Mouse (Mus musculus): ENCODE data around the gene Uhrf2. TPM values are rescaled to one million over a fixed set of nuclear protein-coding genes. Genes with fewer than 3 reads are reported as not detected.

Gene Uhrf2
- total RNA-seq, 2 experiments from 2014 or later, result 29.7 to 34.7 TPM

GRCm38 (mm10) chr19:30118344-30119312, 88.3 kb downstream of the Uhrf2 start:
- DNase-seq (ENCODE audit: low spot score in 2 of 2), result no peak

DNA sequence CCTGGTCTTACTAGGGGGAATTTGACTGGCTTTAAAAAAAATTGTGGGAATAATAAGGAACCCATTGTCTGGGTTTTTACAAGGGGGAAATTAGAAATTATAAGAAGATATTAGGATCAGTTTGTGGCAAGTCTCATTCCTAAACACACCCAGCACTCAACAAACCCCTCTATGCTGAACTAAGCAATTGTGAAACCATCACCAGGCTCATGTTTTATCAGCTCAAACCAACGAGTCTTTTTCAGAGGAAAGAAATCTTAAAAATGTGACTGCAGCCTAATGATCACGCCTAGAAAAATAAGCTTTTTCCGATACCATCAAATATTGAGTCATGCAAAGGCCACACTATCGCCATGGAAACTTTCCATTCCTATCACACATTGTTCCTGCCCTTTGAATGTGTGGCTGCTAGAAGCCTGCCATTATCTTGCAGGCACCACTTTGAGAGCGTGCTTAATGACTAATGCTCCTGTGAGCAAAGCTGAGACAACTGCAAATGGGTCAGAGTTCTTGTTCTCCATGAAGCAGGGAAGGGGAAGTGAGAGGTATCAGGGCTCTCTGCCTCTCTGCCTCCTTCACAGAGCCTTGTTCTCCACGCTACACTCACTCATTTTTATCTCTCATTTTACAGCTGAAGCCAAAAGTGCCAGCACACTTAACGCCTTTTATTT, 94.8 kb downstream of the Uhrf2 start:
- DNase-seq (ENCODE audit: low spot score in 2 of 2), result no peak

- no peak for DNase-seq (ENCODE audit: low spot score in 2 of 2)
Measured at GRCm38 (mm10) chr19:30125670-30126059, 95.4 kb downstream of the Uhrf2 start.

DNA sequence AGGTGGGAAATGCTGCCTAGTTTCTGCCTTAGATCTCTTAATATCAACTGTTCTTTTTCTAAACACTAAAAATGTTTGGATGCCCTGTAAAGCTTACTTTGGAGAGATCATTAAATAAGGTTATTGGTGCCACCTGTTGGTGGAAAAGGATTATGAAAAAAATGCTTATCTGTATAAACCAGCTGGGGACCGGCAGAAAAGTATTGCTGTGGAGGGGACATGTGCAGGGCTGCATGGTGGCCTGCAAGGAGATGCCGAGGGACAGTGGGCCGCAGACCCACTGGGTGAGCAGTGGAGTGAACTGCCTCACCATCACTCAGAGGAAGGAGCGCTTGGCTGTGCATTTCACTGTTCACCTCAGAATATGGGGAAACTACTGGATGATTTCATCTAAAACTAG, 97.9 kb downstream of the Uhrf2 start:
- DNase-seq (ENCODE audit: low spot score in 2 of 2), result no peak

DNA sequence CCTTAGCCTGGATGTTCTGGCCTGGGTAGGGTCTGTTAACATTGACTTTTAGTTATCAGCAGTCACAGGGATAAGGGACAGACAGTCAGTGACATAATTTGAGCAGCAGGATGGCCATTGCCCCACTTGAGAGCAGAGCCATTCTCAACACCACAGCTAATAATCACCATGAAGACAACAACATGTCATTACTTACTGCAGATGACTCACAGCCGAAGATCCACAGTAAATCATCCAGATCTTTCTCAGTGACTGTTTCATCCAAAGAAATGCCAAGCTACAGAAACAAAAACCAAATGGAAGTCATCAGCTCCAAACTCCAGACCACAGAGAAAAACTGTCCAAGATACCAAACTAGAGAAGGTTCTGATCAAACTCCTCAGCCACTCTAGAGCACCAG, 106.0 kb downstream of the Uhrf2 start:
- no peak for DNase-seq (ENCODE audit: low spot score in 2 of 2)

Other genes with a start within 250 kb of the Uhrf2 start
- 10 to 100 TPM; 19.2 to 22.3 TPM for gene 9930021J03Rik, start 224.5 kb upstream of the Uhrf2 start, total RNA-seq (2021)
- 10 to 100 TPM; 10.2 to 12.4 TPM for gene Ranbp6, start 217.5 kb upstream of the Uhrf2 start, total RNA-seq (2021)
- gene Il33, start 105.4 kb upstream of the Uhrf2 start, total RNA-seq (2021), result 10 to 100 TPM in 1 of 2 experiments, 1 to 10 TPM in 1; 5.2 to 12.2 TPM
- gene Trpd52l3, start 26.7 kb upstream of the Uhrf2 start, total RNA-seq (2021), result not detected
- gene Gldc, start 144.9 kb downstream of the Uhrf2 start, total RNA-seq (2021), result under 1 TPM; 0.42 to 0.44 TPM
- gene Mbl2, start 202.4 kb downstream of the Uhrf2 start, total RNA-seq (2021), result under 1 TPM in 1 of 2 experiments, not detected in 1; 0.34 TPM